Mouse (Mus musculus): ENCODE measurements around the gene Pde4d.

The Pde4d gene

GRCm38 (mm10) chr13:109047126-109047525 lies 597.4 kb downstream of the Pde4d start:
- no peak for DNase-seq (ENCODE audit: low spot score)

DNA sequence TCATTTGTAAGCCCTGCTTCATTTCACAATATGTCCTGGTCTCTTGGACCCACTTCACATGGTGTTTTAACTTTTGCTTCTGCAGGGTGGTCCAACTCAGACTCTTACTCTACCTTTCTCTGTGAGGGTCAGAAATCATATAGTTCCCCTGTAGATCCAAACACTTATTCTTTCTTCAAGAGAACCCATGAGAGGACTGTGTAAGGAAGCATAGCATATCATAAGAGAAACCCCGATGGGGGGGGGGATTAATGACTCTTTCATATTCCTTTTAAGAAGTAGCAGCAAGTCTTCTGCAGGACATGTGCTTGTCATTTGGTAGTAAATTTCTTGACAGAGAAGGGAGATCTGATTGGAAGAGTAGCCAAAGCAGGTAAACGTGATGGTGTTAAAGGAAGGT lies 603.1 kb downstream of the Pde4d start:
- DNase-seq (ENCODE audit: low spot score): no peak

GRCm38 (mm10) chr13:109053242-109054018 lies 603.7 kb downstream of the Pde4d start:
- no peak for DNase-seq (ENCODE audit: low spot score)

GRCm38 (mm10) chr13:109058045-109058444 lies 608.3 kb downstream of the Pde4d start:
- DNase-seq (ENCODE audit: low spot score): no peak

DNA sequence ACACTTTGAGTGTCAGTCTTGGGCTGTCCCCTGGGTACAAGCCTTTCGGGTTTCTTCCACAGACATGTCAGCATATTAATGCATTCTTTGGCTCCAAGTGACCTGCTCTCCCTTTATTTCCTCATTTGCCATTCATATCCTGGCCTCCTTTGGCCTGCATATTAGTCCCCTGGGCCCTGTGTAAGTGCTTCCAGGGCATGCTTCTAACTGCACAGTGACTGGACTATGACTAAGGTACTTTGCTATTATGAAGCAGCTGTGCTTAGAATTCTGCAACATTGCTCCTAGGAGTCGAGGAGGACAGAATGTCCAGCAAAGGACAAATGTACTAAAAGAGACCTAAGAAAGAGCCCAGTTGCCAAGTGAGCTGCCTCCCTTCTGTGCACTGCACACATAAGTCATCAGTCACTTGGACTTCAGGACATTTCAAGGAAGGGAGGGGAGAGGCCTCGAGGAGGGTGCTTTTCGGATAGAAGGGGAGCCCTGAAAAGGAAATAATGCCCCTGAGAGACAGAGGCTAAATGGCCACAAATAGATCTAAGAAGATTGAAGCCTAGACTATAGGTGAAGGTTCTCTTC lies 616.9 kb downstream of the Pde4d start:
- no peak for DNase-seq (ENCODE audit: low spot score)

DNA sequence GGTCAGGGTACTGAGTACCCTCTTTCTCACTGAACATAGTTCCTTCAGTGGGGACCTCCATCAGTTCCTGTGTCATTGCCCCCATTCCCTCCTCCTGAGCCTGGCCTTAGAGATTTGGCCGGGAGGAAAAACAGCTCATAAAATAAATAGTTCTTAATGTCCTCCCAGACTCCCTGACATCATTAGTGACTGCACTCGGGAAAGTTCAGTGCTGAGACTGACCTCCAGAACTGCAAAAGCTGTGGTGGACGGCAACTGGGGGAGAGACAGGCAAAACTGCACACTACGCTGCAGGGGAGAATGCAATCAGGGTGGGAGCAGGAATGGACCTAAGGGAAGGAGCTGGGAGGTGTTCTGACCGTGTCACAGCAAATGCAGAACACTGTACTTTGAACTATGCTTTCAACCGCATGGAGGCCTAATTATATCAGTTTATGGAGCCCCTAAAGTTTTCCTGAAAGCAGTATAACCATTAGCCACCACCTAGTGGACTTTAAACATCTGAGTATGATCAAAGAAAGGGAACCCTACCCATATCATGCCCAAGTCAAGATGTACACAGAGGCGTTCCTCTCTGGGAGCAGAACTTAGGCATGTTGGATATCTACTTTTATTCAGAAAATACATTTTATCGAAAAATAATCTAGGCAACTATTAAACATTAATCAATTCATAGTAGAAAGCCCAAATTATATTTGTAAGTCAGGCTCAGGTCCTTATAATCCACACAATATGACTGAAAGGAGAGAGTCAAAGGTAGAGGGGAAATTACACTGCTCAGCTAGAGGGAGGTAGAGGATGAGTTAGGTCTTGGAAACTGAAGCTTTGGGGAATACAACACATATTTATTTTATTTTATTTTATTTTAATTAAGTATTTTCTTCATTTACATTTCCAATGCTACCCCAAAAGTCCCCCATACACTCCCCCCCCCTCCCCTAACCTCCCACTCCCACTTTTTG lies 618.8 kb downstream of the Pde4d start:
- no peak for DNase-seq (ENCODE audit: low spot score)

DNA sequence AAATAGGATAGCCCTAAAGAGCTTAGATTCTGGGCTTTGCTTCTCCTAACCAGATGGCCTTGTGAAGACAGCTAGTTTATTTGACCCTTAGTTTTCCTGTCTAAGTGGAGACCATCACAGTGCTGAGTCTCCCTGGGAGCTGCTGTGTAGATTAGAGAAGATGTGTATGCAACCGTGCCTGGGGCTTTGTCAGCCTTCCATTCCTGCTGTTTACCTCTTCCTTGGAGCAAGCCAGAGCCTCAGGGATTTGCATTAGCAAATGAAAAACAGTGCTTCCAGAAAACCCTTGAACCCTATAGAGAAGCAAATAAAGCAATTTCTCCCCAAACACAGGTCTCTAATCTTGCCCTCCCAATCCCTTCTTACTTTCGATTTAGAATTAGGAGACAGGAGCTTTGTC lies 623.6 kb downstream of the Pde4d start:
- no peak for DNase-seq (ENCODE audit: low spot score)

- no peak for DNase-seq (ENCODE audit: low spot score)
Measured at GRCm38 (mm10) chr13:109074078-109074477, 624.3 kb downstream of the Pde4d start.

GRCm38 (mm10) chr13:109092654-109093053 lies 642.9 kb downstream of the Pde4d start:
- DNase-seq (ENCODE audit: low spot score): no peak

DNA sequence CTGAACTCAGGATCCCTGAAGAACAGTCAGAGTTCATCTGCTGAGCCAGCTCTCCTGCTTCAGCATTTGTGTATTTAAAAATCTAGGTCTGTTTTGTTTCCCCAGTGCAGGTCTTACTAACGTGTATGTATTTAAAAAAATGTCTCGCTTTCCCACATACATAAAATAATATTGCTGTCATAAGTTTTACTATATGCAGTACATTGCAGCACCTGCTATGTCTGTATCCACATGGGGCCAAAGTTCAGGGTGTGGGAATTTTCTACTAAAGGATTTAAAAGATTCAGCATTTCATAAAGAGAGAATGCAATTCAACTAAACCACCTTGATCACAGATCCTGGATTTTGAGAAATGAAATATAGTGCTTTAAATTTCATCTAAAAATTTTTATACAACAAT lies 646.9 kb downstream of the Pde4d start:
- DNase-seq (ENCODE audit: low spot score): no peak

GRCm38 (mm10) chr13:109116004-109116341 lies 666.2 kb downstream of the Pde4d start:
- peak; percentile 45 for DNase-seq (ENCODE audit: low spot score)

- DNase-seq (ENCODE audit: low spot score): peak; percentile 21
Measured at GRCm38 (mm10) chr13:109116342-109117201, 666.8 kb downstream of the Pde4d start.

DNA sequence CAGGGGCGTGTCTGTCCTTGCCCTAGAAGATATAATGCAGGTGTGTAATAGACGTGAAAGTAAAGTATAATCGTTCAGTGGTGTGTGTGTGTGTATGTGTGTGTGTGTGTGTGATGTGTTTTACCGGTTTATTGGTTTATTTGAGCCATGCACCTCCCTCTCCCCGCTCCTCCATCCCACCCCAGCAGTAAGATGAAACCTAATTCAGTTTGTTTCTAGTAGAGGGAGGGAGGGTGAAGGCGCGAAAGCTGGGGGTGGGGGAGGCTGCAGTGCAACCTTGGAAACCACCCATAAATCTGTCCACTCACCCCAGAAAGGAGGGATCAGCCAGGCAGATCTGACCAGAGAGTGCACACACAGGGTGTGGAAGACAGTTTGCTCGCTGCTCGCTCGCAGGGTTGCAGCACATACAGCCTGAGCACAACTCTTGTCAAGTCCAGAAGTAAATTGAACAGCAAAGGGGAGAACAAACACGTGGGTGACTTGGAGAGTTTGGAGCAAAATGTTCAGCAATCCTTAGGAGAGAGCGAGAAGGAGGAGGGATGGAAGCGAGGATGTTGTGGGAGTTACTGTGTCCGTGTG lies 667.6 kb downstream of the Pde4d start:
- DNase-seq (ENCODE audit: low spot score): no peak

DNA sequence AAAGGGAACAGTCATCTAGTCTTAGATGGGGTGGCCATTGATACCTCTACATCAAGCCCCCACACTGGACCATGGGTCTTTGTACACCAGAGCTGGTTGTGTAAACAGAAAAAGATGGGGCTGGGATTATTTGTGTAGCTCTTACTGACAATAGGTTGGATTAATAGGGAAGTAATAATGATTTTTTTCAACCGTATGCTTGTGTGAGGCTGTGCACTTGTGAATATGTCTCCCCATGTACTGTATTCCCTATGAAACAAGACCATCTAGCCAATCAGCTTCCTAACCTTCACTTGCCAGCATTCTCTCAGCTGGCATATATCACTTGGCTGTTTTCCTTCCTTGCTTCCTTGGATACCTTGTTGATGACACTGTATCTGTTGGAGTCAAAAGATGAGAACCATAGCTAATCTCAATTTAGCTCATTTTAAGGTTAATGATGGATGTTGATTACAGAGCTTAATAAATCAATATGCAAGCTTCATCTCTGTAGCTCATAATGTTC lies 668.6 kb downstream of the Pde4d start:
- no peak for DNase-seq (ENCODE audit: low spot score)

- DNase-seq (ENCODE audit: low spot score): no peak
Measured at GRCm38 (mm10) chr13:109121867-109122266, 672.1 kb downstream of the Pde4d start.

DNA sequence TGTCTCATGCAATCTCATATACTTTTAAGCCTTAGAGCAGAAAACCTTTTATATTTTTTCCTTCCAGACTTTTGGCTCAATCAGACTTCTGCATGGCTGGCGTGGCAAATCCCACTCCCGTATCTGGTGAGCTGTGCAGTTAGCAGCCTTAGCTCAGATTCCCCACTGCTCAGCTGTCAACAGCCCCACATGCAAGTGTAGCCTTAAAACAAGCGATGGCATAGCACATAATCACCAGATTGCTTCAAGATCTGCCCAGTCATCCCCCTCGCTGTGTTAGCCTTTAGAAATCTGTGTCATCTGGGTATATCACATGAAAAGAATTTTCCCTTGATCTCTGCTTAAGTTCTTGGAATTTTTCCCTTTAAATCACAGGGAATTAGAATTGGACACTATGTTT lies 686.7 kb downstream of the Pde4d start:
- no peak for DNase-seq (ENCODE audit: low spot score)

DNA sequence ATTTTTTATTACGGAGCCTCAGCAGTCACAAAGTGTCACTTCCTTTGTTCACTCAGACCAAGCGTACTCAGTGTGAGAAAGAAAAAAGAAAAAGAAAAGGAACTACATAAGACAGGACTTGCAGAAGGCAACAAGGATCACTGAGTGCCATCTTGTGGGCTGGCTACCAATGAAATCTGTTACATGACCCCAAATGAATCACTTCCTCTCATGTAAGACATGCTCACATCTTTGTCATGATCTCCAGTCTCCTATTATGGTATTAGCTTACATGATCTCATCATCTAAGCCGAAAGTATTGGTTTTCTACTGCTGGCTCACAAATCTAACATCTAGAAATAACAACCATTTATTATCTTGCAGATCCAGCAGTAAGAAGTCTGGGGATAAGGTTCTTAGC lies 709.0 kb downstream of the Pde4d start:
- no peak for DNase-seq (ENCODE audit: low spot score)

- no peak for DNase-seq (ENCODE audit: low spot score)
Measured at GRCm38 (mm10) chr13:109168556-109169334, 719.0 kb downstream of the Pde4d start.

DNA sequence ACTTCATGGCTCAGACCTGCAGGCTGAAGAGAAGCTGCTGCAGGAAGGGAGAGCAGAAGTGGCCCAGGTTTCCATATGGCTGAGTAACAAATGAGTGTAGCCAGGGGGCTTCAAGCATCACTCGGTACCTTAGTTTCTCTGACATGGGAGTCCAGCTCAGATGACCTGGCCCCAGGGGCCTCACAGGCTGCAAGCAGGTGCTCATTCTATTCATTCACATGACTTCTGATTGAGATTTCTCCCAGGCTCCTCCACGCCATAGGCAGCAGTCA lies 719.5 kb downstream of the Pde4d start:
- no peak for DNase-seq (ENCODE audit: low spot score)

DNA sequence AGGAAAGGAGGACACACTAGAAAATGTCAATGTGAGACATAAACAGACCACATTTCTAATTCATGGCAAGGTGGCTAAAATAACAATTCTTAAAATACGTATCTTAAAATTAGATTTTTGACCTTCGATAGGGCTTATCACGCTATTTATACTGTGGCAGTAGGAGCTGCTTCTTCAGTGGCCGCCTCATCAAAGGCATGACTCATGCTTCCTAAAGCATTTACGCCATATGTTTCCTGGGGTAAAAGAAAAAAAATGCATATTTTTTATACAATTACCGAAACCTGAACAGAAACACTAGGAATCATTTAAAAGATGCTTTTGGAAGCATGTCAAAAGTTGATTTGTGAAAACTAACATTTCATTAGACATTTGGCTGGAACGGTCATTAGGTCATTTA lies 721.9 kb downstream of the Pde4d start:
- no peak for DNase-seq (ENCODE audit: low spot score)

DNA sequence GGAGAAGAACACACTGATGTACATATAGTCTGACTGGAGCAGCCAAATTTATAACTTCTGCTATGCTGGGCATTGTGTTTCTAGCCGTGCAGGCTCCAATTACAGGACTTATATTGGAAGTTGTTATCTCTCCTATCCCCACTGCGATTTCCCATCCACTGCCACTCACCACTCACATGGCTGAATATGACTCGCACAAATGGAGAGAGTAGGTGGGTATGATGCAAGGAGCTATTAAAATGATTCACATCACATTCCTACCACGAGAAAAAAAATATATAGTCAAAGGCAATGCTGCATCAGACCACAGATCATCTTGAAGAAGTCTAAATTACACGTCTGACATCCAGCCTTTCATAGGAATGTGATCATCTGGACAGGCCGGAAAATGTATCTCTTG lies 725.5 kb downstream of the Pde4d start:
- DNase-seq (ENCODE audit: low spot score): no peak
